30 mouse cellular contexts compared by ENCODE assay signal in genomic region chr2:124955843-124956242, GRCm38 (mm10).
DNase-seq lines count a peak whose midpoint lies in the region; ATAC-seq lines count a peak whose summit lies in the region.
"Had no signal": no experiment of that assay in that cellular context is flagged by ENCODE, and none has a peak within 500 bp of the region (broad histone marks: within the 10 kb centered on the region; RNA-seq: fewer than 3 reads in every experiment).

No protein-coding gene starts in this region.

- no peak overlapping the region for H3K9ac ChIP-seq in embryonic facial prominence, embryonic 14.5 days (ENCODE audit: low read depth, low read length)
- no peak overlapping the region for H3K9ac ChIP-seq in midbrain, embryonic 15.5 days
- no peak overlapping the region for H3K9ac ChIP-seq in neural tube, embryonic 15.5 days (replicated peaks)
- H3K9ac ChIP-seq: embryonic facial prominence, embryonic 13.5 days; forebrain, embryonic 13.5 days; heart, embryonic 12.5 days; heart, embryonic 15.5 days; hindbrain, embryonic 14.5 days had no signal

- 0 out of 2 replicates have a peak, but pooled peaks have one; percentile 22 for ATAC-seq in embryonic facial prominence, embryonic 14.5 days (ENCODE audit: low read depth)
- no peak for ATAC-seq in midbrain, embryonic 15.5 days (replicated peaks)
- ATAC-seq in neural tube, embryonic 15.5 days (ENCODE audit: low FRiP score) = no peak
- ATAC-seq: forebrain, embryonic 13.5 days; forebrain, embryonic 16.5 days; hindbrain, postnatal 0 days; inflammation-experienced regulatory T-cells, adult 6 months; intestine, embryonic 16.5 days had no signal

- no peak overlapping the region for H3K27ac ChIP-seq in embryonic facial prominence, embryonic 14.5 days (replicated peaks; ENCODE audit: low read depth, low read length)
- no peak overlapping the region for H3K27ac ChIP-seq in embryonic facial prominence, embryonic 10.5 days (replicated peaks)
- no peak overlapping the region for H3K27ac ChIP-seq in midbrain, embryonic 10.5 days (replicated peaks)
- no peak overlapping the region for H3K27ac ChIP-seq in midbrain, embryonic 15.5 days
- H3K27ac ChIP-seq in neural tube, embryonic 15.5 days (replicated peaks) = no peak overlapping the region
- H3K27ac ChIP-seq: embryonic facial prominence, embryonic 13.5 days; forebrain, embryonic 10.5 days; forebrain, embryonic 13.5 days; heart, embryonic 15.5 days; hindbrain, embryonic 14.5 days; hindbrain, postnatal 0 days had no signal

- no peak overlapping the region for H3K4me3 ChIP-seq in embryonic facial prominence, embryonic 14.5 days (ENCODE audit: low read depth, low read length)
- H3K4me3 ChIP-seq in embryonic facial prominence, embryonic 10.5 days = no peak overlapping the region
- H3K4me3 ChIP-seq in midbrain, embryonic 10.5 days = no peak overlapping the region
- no peak overlapping the region for H3K4me3 ChIP-seq in midbrain, embryonic 15.5 days
- no peak overlapping the region for H3K4me3 ChIP-seq in neural tube, embryonic 15.5 days (replicated peaks)
- H3K4me3 ChIP-seq: embryonic facial prominence, embryonic 13.5 days; forebrain, embryonic 10.5 days; forebrain, embryonic 13.5 days; heart, embryonic 12.5 days; heart, embryonic 15.5 days had no signal

- H3K4me1 ChIP-seq in embryonic facial prominence, embryonic 14.5 days (ENCODE audit: control insufficient read depth, insufficient read depth, low read length) = no peaks in the 10 kb centered on the region
- H3K4me1 ChIP-seq in embryonic facial prominence, embryonic 10.5 days = peaks cover 18% of the 10 kb centered on the region
- peaks cover 6% of the 10 kb centered on the region; the same call in 1 of the 2 replicates for H3K4me1 ChIP-seq in midbrain, embryonic 10.5 days
- no peaks in the 10 kb centered on the region for H3K4me1 ChIP-seq in midbrain, embryonic 15.5 days
- 0 out of 2 replicates have a peak, but pooled peaks cover 9% of the 10 kb centered on the region for H3K4me1 ChIP-seq in neural tube, embryonic 15.5 days
- H3K4me1 ChIP-seq: embryonic facial prominence, embryonic 13.5 days; heart, embryonic 15.5 days had no signal

- no peaks in the 10 kb centered on the region for H3K27me3 ChIP-seq in embryonic facial prominence, embryonic 14.5 days (replicated peaks; ENCODE audit: control insufficient read depth, insufficient read depth, low read length)
- 0 out of 2 replicates have a peak, but pooled peaks cover 5% of the 10 kb centered on the region for H3K27me3 ChIP-seq in embryonic facial prominence, embryonic 10.5 days (replicated peaks; ENCODE audit: low read depth, poor library complexity, severe bottlenecking)
- H3K27me3 ChIP-seq in midbrain, embryonic 10.5 days (ENCODE audit: low read depth, poor library complexity, severe bottlenecking) = peaks cover 17% of the 10 kb centered on the region
- no peaks in the 10 kb centered on the region for H3K27me3 ChIP-seq in midbrain, embryonic 15.5 days (replicated peaks)
- no peaks in the 10 kb centered on the region for H3K27me3 ChIP-seq in neural tube, embryonic 15.5 days (replicated peaks)
- H3K27me3 ChIP-seq: CH12.LX; embryonic facial prominence, embryonic 13.5 days; forebrain, embryonic 13.5 days; heart, embryonic 12.5 days; heart, embryonic 15.5 days had no signal

- peak; percentile 42 for DNase-seq in embryonic facial prominence, embryonic 14.5 days (ENCODE audit: low spot score)
- no peak for DNase-seq in embryonic facial prominence, embryonic 10.5 days (ENCODE audit: low spot score)
- DNase-seq in midbrain, embryonic 10.5 days (ENCODE audit: low spot score) = peak; percentile 27
- DNase-seq in R1 (ENCODE audit: low read depth, low spot score) = peak; percentile 24
- peak; percentile 12 for DNase-seq in skeletal muscle tissue, adult 2 months (ENCODE audit: low read depth, low spot score)
- DNase-seq in adrenal gland, adult (ENCODE audit: inconsistent age in 2 of 2, low spot score in 1 of 2) = no peak
- DNase-seq: adrenal gland, adult 8-10 months; adrenal gland, postnatal 25 days; B cell, adult 2 months; cerebellum, adult 18-20 months; cerebellum, adult 9-10 months; cerebellum, postnatal 14 days; gastrocnemius, postnatal 10 days; gastrocnemius, postnatal 36 days; heart, postnatal 10 days; heart, postnatal 36 days had no signal

- WGBS in embryonic facial prominence, embryonic 14.5 days = 24% methylated on average over 7 of the region's 7 CpGs
- 35% methylated on average over 7 of the region's 7 CpGs for WGBS in embryonic facial prominence, embryonic 10.5 days
- WGBS in midbrain, embryonic 10.5 days = 29% methylated on average over 7 of the region's 7 CpGs
- 26% methylated on average over 7 of the region's 7 CpGs for WGBS in midbrain, embryonic 15.5 days
- WGBS in neural tube, embryonic 15.5 days = 56% methylated on average over 7 of the region's 7 CpGs

- H3K9me3 ChIP-seq in embryonic facial prominence, embryonic 14.5 days (ENCODE audit: control insufficient read depth, low read length) = no peaks in the 10 kb centered on the region
- no peaks in the 10 kb centered on the region for H3K9me3 ChIP-seq in embryonic facial prominence, embryonic 10.5 days
- no peaks in the 10 kb centered on the region for H3K9me3 ChIP-seq in midbrain, embryonic 10.5 days (replicated peaks)
- no peaks in the 10 kb centered on the region for H3K9me3 ChIP-seq in midbrain, embryonic 15.5 days
- H3K9me3 ChIP-seq in neural tube, embryonic 15.5 days (replicated peaks) = no peaks in the 10 kb centered on the region
- H3K9me3 ChIP-seq: embryonic facial prominence, embryonic 13.5 days; forebrain, embryonic 10.5 days; forebrain, embryonic 13.5 days; heart, embryonic 12.5 days; heart, embryonic 15.5 days had no signal

- H3K36me3 ChIP-seq in embryonic facial prominence, embryonic 14.5 days (ENCODE audit: control insufficient read depth, insufficient read depth, low read length) = no peaks in the 10 kb centered on the region
- H3K36me3 ChIP-seq in embryonic facial prominence, embryonic 10.5 days (replicated peaks) = no peaks in the 10 kb centered on the region
- H3K36me3 ChIP-seq in midbrain, embryonic 10.5 days = no peaks in the 10 kb centered on the region
- no peaks in the 10 kb centered on the region for H3K36me3 ChIP-seq in midbrain, embryonic 15.5 days (replicated peaks)
- H3K36me3 ChIP-seq in neural tube, embryonic 15.5 days = no peaks in the 10 kb centered on the region
- H3K36me3 ChIP-seq: embryonic facial prominence, embryonic 13.5 days; forebrain, embryonic 10.5 days; G1E; heart, embryonic 12.5 days; heart, embryonic 15.5 days had no signal

- H3K4me2 ChIP-seq in embryonic facial prominence, embryonic 14.5 days (ENCODE audit: low read depth, low read length) = no peak overlapping the region
- no peak overlapping the region for H3K4me2 ChIP-seq in midbrain, embryonic 15.5 days
- no peak overlapping the region for H3K4me2 ChIP-seq in neural tube, embryonic 15.5 days
- H3K4me2 ChIP-seq: embryonic facial prominence, embryonic 13.5 days; forebrain, embryonic 13.5 days; heart, embryonic 12.5 days; heart, embryonic 15.5 days; hindbrain, embryonic 14.5 days had no signal

Comparison
In these comparisons a context has a peak if more than half of its experiments do, and no peak if none do; other contexts are left out.
1. DNase-seq: peak in embryonic facial prominence, embryonic 14.5 days (single experiment), midbrain, embryonic 10.5 days (single experiment), R1 (single experiment) and skeletal muscle tissue, adult 2 months (single experiment); none in embryonic facial prominence, embryonic 10.5 days (single experiment) and adrenal gland, adult (0 of 2).